Mouse (Mus musculus) liver, adult 2 months (tissue): ENCODE measurements around the gene Zfp536. TPM values are rescaled to one million over a fixed set of nuclear protein-coding genes. Genes with fewer than 3 reads are reported as not detected.

ENCODE experiments used
- DNase-seq: peaks from one replicate; pipeline ENCODE4 v3.0.0-alpha.2; 2011; ENCODE audit warnings: low read depth, low spot score; ENCODE audit errors: extremely low read depth
- H3K27ac ChIP-seq: fragments of 200-500 bp; replicated peaks from 2 replicates; pipeline ENCODE4 v1.5.1; 2012; ENCODE audit warnings: low read depth, mild to moderate bottlenecking, control low read depth, inconsistent platforms, low read length; ENCODE audit not compliant: insufficient read depth
- H3K27me3 ChIP-seq: fragments of 200-500 bp; 2 replicates; pipeline ENCODE4 v1.6.1; 2012; ENCODE audit warnings: mild to moderate bottlenecking, moderate library complexity, low read length, inconsistent platforms; ENCODE audit not compliant: control insufficient read depth, insufficient read depth
- H3K36me3 ChIP-seq: fragments of 200-500 bp; 2 replicates; pipeline ENCODE4 v1.6.1; 2012; ENCODE audit warnings: low read length, inconsistent platforms; ENCODE audit not compliant: control insufficient read depth, insufficient read depth
- H3K4me1 ChIP-seq: fragments of 200-500 bp; 2 replicates; pipeline ENCODE4 v1.6.1; 2011; ENCODE audit warnings: low read length; ENCODE audit not compliant: control insufficient read depth, insufficient read depth
- H3K4me3 ChIP-seq: fragments of 200-500 bp; 2 replicates; pipeline ENCODE4 v1.5.1; 2011; ENCODE audit warnings: low read depth, mild to moderate bottlenecking, control low read depth, low read length, moderate library complexity; ENCODE audit not compliant: insufficient read depth
- H3K79me2 ChIP-seq: fragments of 200-500 bp; 2 replicates; pipeline ENCODE4 v1.6.1; 2012; ENCODE audit warnings: inconsistent platforms, mild to moderate bottlenecking, low read length, moderate library complexity; ENCODE audit not compliant: control insufficient read depth, insufficient read depth
- H3K9ac ChIP-seq: fragments of 200-500 bp; 2 replicates; pipeline ENCODE4 v1.6.1; 2012; ENCODE audit warnings: low read depth, mild to moderate bottlenecking, control low read depth, inconsistent platforms, low read length
- CTCF ChIP-seq: fragments of 200-500 bp; IDR thresholded peaks from 2 replicates; pipeline ENCODE4 v1.5.1; 2011; ENCODE audit warnings: low read depth, low read length, control low read depth
- POLR2A ChIP-seq: fragments of 200-500 bp; IDR thresholded peaks from 2 replicates; pipeline ENCODE4 v1.6.1; 2011; ENCODE audit warnings: low read length, control low read depth; ENCODE audit not compliant: insufficient read depth; ENCODE audit errors: extremely low read depth
- WGBS: fragments of 180-500 bp; shearing (Covaris S2); methylation state at CpG from one replicate; pipeline ENCODE4 v1.1.7; 2018; 5-methylcytosine and 5-hydroxymethylcytosine counted together
- polyA plus RNA-seq: library from polyadenylated mRNA; depleted of rRNA; stranded (reverse); fragments of >200 nt; gene quantifications from 2 replicates; pipeline ENCODE4 v1.2.3, GENCODE M21; 2012
- total RNA-seq: library from RNA; depleted of rRNA; stranded (reverse); fragments of >200 nt; gene quantifications from 2 replicates; pipeline ENCODE4 v1.2.3, GENCODE M21; 2014

The Zfp536 gene
- total and polyA plus RNA-seq, 2 experiments, result not detected

DNA sequence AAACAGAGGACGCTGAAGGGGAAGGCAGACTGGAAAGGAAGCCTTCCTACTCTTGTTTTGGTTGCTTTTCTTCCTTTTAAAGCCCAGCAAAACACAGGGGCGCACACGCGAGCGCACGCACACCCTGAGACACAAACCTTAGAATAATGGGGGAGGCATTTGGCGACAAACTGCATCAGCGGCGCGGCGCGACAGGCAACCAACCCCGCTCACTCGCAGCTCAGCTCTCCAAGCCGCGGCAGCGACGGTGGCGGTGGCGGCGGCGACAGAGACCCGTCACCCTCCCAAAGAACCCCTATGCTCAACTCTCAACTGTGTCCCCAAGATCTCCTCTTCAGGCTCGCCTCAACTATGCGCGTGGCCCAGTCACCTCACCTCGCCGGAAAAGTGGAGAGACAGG is 4.4 kb downstream of the Zfp536 start:
- no peak for DNase-seq
- Histone ChIP-seq H3K27ac (no peak overlapping the region), H3K9ac (no peak overlapping the region), H3K36me3 (no peaks in the 10 kb centered on the region), H3K79me2 (no peaks in the 10 kb centered on the region), H3K4me1 (no peaks in the 10 kb centered on the region), H3K27me3 (peaks cover 12% of the 10 kb centered on the region; the same call in 1 of the 2 replicates), H3K4me3 (no peak overlapping the region)
- TF ChIP-seq POLR2A, result no peak
- TF ChIP-seq CTCF, result no peak
- 2% methylated on average over 28 of the region's 28 CpGs for WGBS

- Histone ChIP-seq H3K36me3 (no peaks in the 10 kb centered on the region), H3K79me2 (no peaks in the 10 kb centered on the region), H3K27ac (no peak overlapping the region), H3K4me3 (no peak overlapping the region), H3K9ac (no peak overlapping the region), H3K4me1 (no peaks in the 10 kb centered on the region), H3K27me3 (peaks cover 12% of the 10 kb centered on the region; the same call in 1 of the 2 replicates)
- 10% methylated on average over 10 of the region's 10 CpGs for WGBS
- TF ChIP-seq POLR2A (no peak), CTCF (no peak)
- DNase-seq, result no peak
Measured at GRCm38 (mm10) chr7:37768310-37768940, 5.0 kb downstream of the Zfp536 start.

DNA sequence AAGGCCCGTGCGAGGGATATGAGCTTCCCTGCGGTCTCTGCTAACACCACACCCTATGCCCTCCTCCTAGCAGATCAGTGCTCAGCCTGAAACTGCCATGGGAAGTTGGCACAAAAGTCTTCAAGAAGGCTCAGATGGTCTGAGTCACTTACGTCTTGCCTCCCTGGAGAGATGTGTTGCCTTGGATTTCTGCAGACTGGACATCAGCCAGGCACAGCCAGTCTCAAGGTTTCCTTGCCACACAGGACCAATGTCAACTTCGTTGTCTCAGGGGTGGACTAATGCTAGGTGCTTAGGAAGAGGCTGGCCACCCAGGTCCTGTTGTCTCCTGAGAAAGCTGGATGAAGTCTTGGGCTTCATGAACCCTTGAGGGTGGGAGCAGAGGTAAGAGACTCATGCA is 14.6 kb downstream of the Zfp536 start:
- H3K27ac ChIP-seq, result no peak overlapping the region
- H3K4me1 ChIP-seq, result no peaks in the 10 kb centered on the region
- no peaks in the 10 kb centered on the region for H3K79me2 ChIP-seq
- 81% methylated on average over 5 of the region's 5 CpGs for WGBS
- H3K27me3 ChIP-seq, result no peaks in the 10 kb centered on the region
- H3K9ac ChIP-seq, result no peak overlapping the region
- DNase-seq, result no peak
- no peak for TF ChIP-seq POLR2A
- TF ChIP-seq CTCF, result no peak
- no peak overlapping the region for H3K4me3 ChIP-seq
- no peaks in the 10 kb centered on the region for H3K36me3 ChIP-seq

- Histone ChIP-seq H3K27me3 (no peaks in the 10 kb centered on the region), H3K4me1 (no peaks in the 10 kb centered on the region), H3K79me2 (no peaks in the 10 kb centered on the region), H3K4me3 (no peak overlapping the region), H3K9ac (no peak overlapping the region), H3K36me3 (no peaks in the 10 kb centered on the region), H3K27ac (no peak overlapping the region)
- 66% methylated on average over 1 of the region's 1 CpGs for WGBS
- TF ChIP-seq CTCF, result no peak
- no peak for TF ChIP-seq POLR2A
- no peak for DNase-seq
Measured at GRCm38 (mm10) chr7:37753024-37753423, 20.4 kb downstream of the Zfp536 start.

GRCm38 (mm10) chr7:37746133-37746761 is 27.2 kb downstream of the Zfp536 start:
- no peaks in the 10 kb centered on the region for H3K4me1 ChIP-seq
- no peak overlapping the region for H3K9ac ChIP-seq
- H3K79me2 ChIP-seq, result no peaks in the 10 kb centered on the region
- TF ChIP-seq POLR2A (no peak), CTCF (no peak)
- no peaks in the 10 kb centered on the region for H3K36me3 ChIP-seq
- 72% methylated on average over 13 of the region's 13 CpGs for WGBS
- no peak overlapping the region for H3K4me3 ChIP-seq
- DNase-seq, result no peak
- H3K27me3 ChIP-seq, result no peaks in the 10 kb centered on the region
- no peak overlapping the region for H3K27ac ChIP-seq

DNA sequence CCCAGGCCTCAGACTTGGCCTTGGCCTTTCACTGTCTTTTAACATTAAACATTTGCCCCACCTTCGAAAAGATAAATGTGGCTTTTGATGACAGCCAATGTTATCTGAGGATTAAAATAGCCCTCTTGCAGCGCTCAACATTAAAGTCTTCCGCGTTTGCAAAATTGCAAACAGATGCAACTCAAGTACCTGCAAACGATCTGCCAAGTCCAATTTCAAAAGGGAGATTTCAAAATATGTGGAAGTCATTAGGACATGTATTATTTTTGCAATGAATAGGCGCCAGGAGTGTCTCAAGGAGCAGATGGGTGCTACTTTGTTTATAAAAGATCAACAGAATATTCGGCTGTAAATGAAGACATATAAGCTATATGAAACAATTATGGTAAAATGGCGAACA is 30.1 kb downstream of the Zfp536 start:
- TF ChIP-seq POLR2A (no peak), CTCF (no peak)
- Histone ChIP-seq H3K4me1 (no peaks in the 10 kb centered on the region), H3K27ac (no peak overlapping the region), H3K27me3 (no peaks in the 10 kb centered on the region), H3K36me3 (no peaks in the 10 kb centered on the region), H3K4me3 (no peak overlapping the region), H3K9ac (no peak overlapping the region), H3K79me2 (no peaks in the 10 kb centered on the region)
- DNase-seq, result no peak
- WGBS, result 78% methylated on average over 8 of the region's 8 CpGs
